Mouse (Mus musculus) layer of hippocampus, postnatal 14 days (tissue): Measurements from ENCODE around the gene Dpf1. TPM values are rescaled to one million over a fixed set of nuclear protein-coding genes. Genes with fewer than 3 reads are reported as not detected.

Experiments used
- DNase-seq, 2 experiments: peaks; one replicate each; pipeline ENCODE4 v3.0.0; 2021 to 2022; ENCODE audit warnings: low spot score in 2 of 2, mixed read lengths in 1 of 2
- total RNA-seq, 2 experiments: library from RNA; stranded (reverse); gene quantifications; 2 replicates each; pipeline ENCODE4 v1.2.3; 2021

The Dpf1 gene
- total RNA-seq, 2 experiments from 2014 or later = 96.1 to 111 TPM

- no peak for DNase-seq
These were observed 34.7 kb downstream of the Dpf1 start for GRCm38 (mm10) chr7:29338351-29338919.

GRCm38 (mm10) chr7:29338984-29339679 lies 35.4 kb downstream of the Dpf1 start:
- DNase-seq = no peak

GRCm38 (mm10) chr7:29340247-29340646 lies 36.5 kb downstream of the Dpf1 start:
- DNase-seq = no peak

- DNase-seq = no peak
These were observed 37.1 kb downstream of the Dpf1 start for GRCm38 (mm10) chr7:29340838-29341237.

- DNase-seq = no peak
These were observed 38.0 kb downstream of the Dpf1 start for GRCm38 (mm10) chr7:29341722-29342121.

GRCm38 (mm10) chr7:29342489-29343092 lies 38.8 kb downstream of the Dpf1 start:
- peak; percentile 55 to 64 for DNase-seq

- no peak for DNase-seq
These were observed 40.0 kb downstream of the Dpf1 start for GRCm38 (mm10) chr7:29343746-29344145.

- no peak for DNase-seq
These were observed 41.8 kb downstream of the Dpf1 start for GRCm38 (mm10) chr7:29345534-29345933.

GRCm38 (mm10) chr7:29346212-29346611 lies 42.5 kb downstream of the Dpf1 start:
- no peak for DNase-seq

GRCm38 (mm10) chr7:29350489-29350888 lies 46.7 kb downstream of the Dpf1 start:
- DNase-seq = no peak

GRCm38 (mm10) chr7:29352246-29352645 lies 48.5 kb downstream of the Dpf1 start:
- DNase-seq = no peak

GRCm38 (mm10) chr7:29354161-29354560 lies 50.4 kb downstream of the Dpf1 start:
- peak in 1 of 2 experiments; percentile 80 for DNase-seq

GRCm38 (mm10) chr7:29355406-29355805 lies 51.7 kb downstream of the Dpf1 start:
- no peak for DNase-seq

GRCm38 (mm10) chr7:29361497-29361896 lies 57.7 kb downstream of the Dpf1 start:
- peak in 1 of 2 experiments; percentile 55 for DNase-seq

GRCm38 (mm10) chr7:29364052-29364451 lies 60.3 kb downstream of the Dpf1 start:
- peak in 1 of 2 experiments; percentile 52 for DNase-seq

GRCm38 (mm10) chr7:29367166-29368003 lies 63.6 kb downstream of the Dpf1 start:
- no peak for DNase-seq

Other genes with a start within 250 kb of the Dpf1 start
- 10 to 100 TPM in 1 of 2 experiments, 1 to 10 TPM in 1; 9.3 to 12.2 TPM for gene Ryr1, start 178.8 kb upstream of the Dpf1 start, total RNA-seq
- gene Rasgrp4, start 169.1 kb upstream of the Dpf1 start, total RNA-seq = 1 to 10 TPM; 1.1 to 1.5 TPM
- gene Fam98c, start 147.7 kb upstream of the Dpf1 start, total RNA-seq = 10 to 100 TPM; 29.4 to 32.7 TPM
- 1 to 10 TPM; 1.2 to 1.3 TPM for gene Ggn, start 133.7 kb upstream of the Dpf1 start, total RNA-seq
- gene Spred3, start 133.5 kb upstream of the Dpf1 start, total RNA-seq = 10 to 100 TPM; 42.3 to 52.3 TPM
- 100 to 1,000 TPM; 153 to 169 TPM for gene Psmd8, start 123.2 kb upstream of the Dpf1 start, total RNA-seq
- 1 to 10 TPM; 1.6 to 1.8 TPM for gene Catsperg1, start 89.9 kb upstream of the Dpf1 start, total RNA-seq
- 1 to 10 TPM; 2.9 to 3.8 TPM for gene Kcnk6, start 71.4 kb upstream of the Dpf1 start, total RNA-seq
- 10 to 100 TPM; 42.3 to 49.5 TPM for gene Yif1b, start 65.6 kb upstream of the Dpf1 start, total RNA-seq
- not detected for gene 2200002D01Rik, start 55.5 kb upstream of the Dpf1 start, total RNA-seq
- gene Spint2, start 22.0 kb upstream of the Dpf1 start, total RNA-seq = 10 to 100 TPM; 16.0 to 27.0 TPM
- gene Ppp1r14a, start 14.6 kb upstream of the Dpf1 start, total RNA-seq = 10 to 100 TPM; 10.8 to 11.0 TPM
- gene Sipa1l3, start 214.7 kb downstream of the Dpf1 start, total RNA-seq = 100 to 1,000 TPM; 166 to 185 TPM